Comparison of ENCODE assay signal across 8 mouse cellular contexts in genomic region chr10:128645111-128646011, GRCm38 (mm10). TPM values are rescaled to one million over a fixed set of nuclear protein-coding genes. Genes with fewer than 3 reads are reported as not detected.
DNase-seq lines count a peak whose midpoint lies in the region; ATAC-seq and TF ChIP-seq lines count a peak whose summit lies in the region.

Ikzf4 (minus strand) TSS chr10:128645991.

- peak within 1 kb of the TSS; percentile 50 for H3K4me3 ChIP-seq in spleen, adult 2 months (ENCODE audit: extremely low read depth, insufficient read depth, insufficient read length)
- H3K4me3 ChIP-seq in heart, embryonic 10.5 days = peak within 1 kb of the TSS; percentile 62
- H3K4me3 ChIP-seq in kidney, embryonic 16.5 days (ENCODE audit: low read length) = peak within 1 kb of the TSS; percentile 60
- H3K4me3 ChIP-seq in liver, embryonic 12.5 days = peak within 1 kb of the TSS; percentile 57
- H3K4me3 ChIP-seq in neural tube, embryonic 12.5 days = peak within 1 kb of the TSS; percentile 48

- no peak for DNase-seq in spleen, adult 2 months (ENCODE audit: low read depth in 1 of 2, low spot score in 2 of 2)
- no peak for DNase-seq in spleen, postnatal 36 days (ENCODE audit: low spot score in 2 of 2)
- peak; percentile 87 for DNase-seq in heart, embryonic 10.5 days (ENCODE audit: low spot score)
- peak; percentile 76 for DNase-seq in yolk sac, embryonic 10.5 days (ENCODE audit: low spot score)

- TF ChIP-seq CTCF in spleen, adult 2 months (IDR thresholded peaks at IDR 0.05; ENCODE audit: extremely low read depth, insufficient read depth, insufficient read length, insufficient replicate concordance) = no peak

- peaks cover 7% of the 10 kb centered on the region for H3K4me1 ChIP-seq in spleen, adult 2 months (ENCODE audit: control insufficient read depth, insufficient read depth, insufficient read length)
- H3K4me1 ChIP-seq in heart, embryonic 10.5 days = peaks cover 50% of the 10 kb centered on the region
- peaks cover 14% of the 10 kb centered on the region for H3K4me1 ChIP-seq in kidney, embryonic 16.5 days (ENCODE audit: insufficient read depth, low read length)
- H3K4me1 ChIP-seq in liver, embryonic 12.5 days = peaks cover 31% of the 10 kb centered on the region
- peaks cover 26% of the 10 kb centered on the region for H3K4me1 ChIP-seq in neural tube, embryonic 12.5 days

- TF ChIP-seq POLR2A in spleen, adult 2 months (IDR thresholded peaks at IDR 0.05; ENCODE audit: low read depth, low read length) = no peak

- no peaks in the 10 kb centered on the region for H3K36me3 ChIP-seq in spleen, adult 2 months (ENCODE audit: control insufficient read depth, insufficient read depth, low read length)
- H3K36me3 ChIP-seq in heart, embryonic 10.5 days = peaks cover 8% of the 10 kb centered on the region
- H3K36me3 ChIP-seq in kidney, embryonic 16.5 days (ENCODE audit: insufficient read depth, low read length) = 0 out of 2 replicates have a peak, but pooled peaks cover 4% of the 10 kb centered on the region
- H3K36me3 ChIP-seq in liver, embryonic 12.5 days = no peaks in the 10 kb centered on the region
- peaks cover 13% of the 10 kb centered on the region for H3K36me3 ChIP-seq in neural tube, embryonic 12.5 days

- 13% methylated on average over 36 of the region's 36 CpGs for WGBS in spleen, adult 2 months
- WGBS in heart, embryonic 10.5 days = 1% methylated on average over 35 of the region's 36 CpGs
- WGBS in kidney, embryonic 16.5 days = 3% methylated on average over 36 of the region's 36 CpGs
- 4% methylated on average over 36 of the region's 36 CpGs for WGBS in liver, embryonic 12.5 days (ENCODE audit: insufficient replicate concordance)
- WGBS in neural tube, embryonic 12.5 days = 3% methylated on average over 36 of the region's 36 CpGs

- no peak within 1 kb of the TSS for H3K27ac ChIP-seq in spleen, adult 2 months (ENCODE audit: insufficient read depth, low read length)
- peak within 1 kb of the TSS; percentile 81 for H3K27ac ChIP-seq in heart, embryonic 10.5 days
- peak within 1 kb of the TSS; percentile 32; the same call in 1 of the 2 replicates for H3K27ac ChIP-seq in kidney, embryonic 16.5 days (ENCODE audit: low read length)
- no peak within 1 kb of the TSS; the same call in 1 of the 2 replicates for H3K27ac ChIP-seq in liver, embryonic 12.5 days
- H3K27ac ChIP-seq in neural tube, embryonic 12.5 days = peak within 1 kb of the TSS; percentile 62

- peaks cover 4% of the 10 kb centered on the region; the same call in 1 of the 2 replicates for H3K27me3 ChIP-seq in spleen, adult 2 months (ENCODE audit: control insufficient read depth, insufficient read depth, low read length)
- H3K27me3 ChIP-seq in heart, embryonic 10.5 days (ENCODE audit: insufficient read depth, poor library complexity, severe bottlenecking) = peaks cover 16% of the 10 kb centered on the region
- H3K27me3 ChIP-seq in kidney, embryonic 16.5 days (ENCODE audit: insufficient read depth, low read length) = no peaks in the 10 kb centered on the region
- H3K27me3 ChIP-seq in liver, embryonic 12.5 days (replicated peaks) = peaks cover 70% of the 10 kb centered on the region
- H3K27me3 ChIP-seq in neural tube, embryonic 12.5 days (replicated peaks) = no peaks in the 10 kb centered on the region

- H3K9ac ChIP-seq in kidney, embryonic 16.5 days (replicated peaks; ENCODE audit: low read length) = peak within 1 kb of the TSS; percentile 70
- H3K9ac ChIP-seq in liver, embryonic 12.5 days = peak within 1 kb of the TSS; percentile 60
- peak within 1 kb of the TSS; percentile 71 for H3K9ac ChIP-seq in neural tube, embryonic 12.5 days

- H3K9me3 ChIP-seq in heart, embryonic 10.5 days = no peaks in the 10 kb centered on the region
- H3K9me3 ChIP-seq in kidney, embryonic 16.5 days (ENCODE audit: low read length) = no peaks in the 10 kb centered on the region
- no peaks in the 10 kb centered on the region for H3K9me3 ChIP-seq in liver, embryonic 12.5 days (replicated peaks)
- no peaks in the 10 kb centered on the region for H3K9me3 ChIP-seq in neural tube, embryonic 12.5 days

- peak within 1 kb of the TSS; percentile 94 for H3K4me2 ChIP-seq in kidney, embryonic 16.5 days (replicated peaks; ENCODE audit: low read depth, low read length)
- H3K4me2 ChIP-seq in liver, embryonic 12.5 days = peak within 1 kb of the TSS; percentile 78
- H3K4me2 ChIP-seq in neural tube, embryonic 12.5 days (replicated peaks) = peak within 1 kb of the TSS; percentile 74

- peak; percentile 58 for ATAC-seq in common myeloid progenitor, adult 5-6 weeks (replicated peaks; ENCODE audit: low read depth, poor library complexity, severe bottlenecking)
- ATAC-seq in kidney, embryonic 16.5 days (ENCODE audit: low FRiP score, low TSS enrichment) = peak; percentile 78
- peak; percentile 73 for ATAC-seq in liver, embryonic 12.5 days
- peak; percentile 86 for ATAC-seq in neural tube, embryonic 12.5 days (ENCODE audit: low FRiP score, low read depth)

RNA-seq across cellular contexts. Expression of gene Ikzf4, which starts in this region (rescaled TPM):
- polyA plus RNA-seq in spleen, adult 2 months (2012; rRNA removed) = 1.1 and 1.7 TPM in 2 replicates
- not detected in 2 replicates for total RNA-seq in common myeloid progenitor, adult 5-6 weeks (2017)
- 2.3 and 2.7 TPM in 2 replicates for polyA plus RNA-seq in heart, embryonic 10.5 days (2016; fragmentation: Nextera tagmentation; extraction: Ambion mirVana)
- polyA plus RNA-seq in kidney, embryonic 16.5 days (2015; fragmentation: Nextera tagmentation; extraction: Ambion mirVana) = 1.4 and 2.0 TPM in 2 replicates
- polyA plus RNA-seq in liver, embryonic 12.5 days (2016; fragmentation: Nextera tagmentation; extraction: Ambion mirVana) = 0.41 and 0.42 TPM in 2 replicates
- polyA plus RNA-seq in neural tube, embryonic 12.5 days (2016; fragmentation: Nextera tagmentation; extraction: Ambion mirVana) = 7.9 and 8.3 TPM in 2 replicates

Comparison
In these comparisons a context has a peak if more than half of its experiments do, and no peak if none do; other contexts are left out.
1. Peak in ATAC-seq in common myeloid progenitor, adult 5-6 weeks; RNA of the gene not detected or under 1 TPM.
2. Peak in ATAC-seq, H3K4me3 ChIP-seq, H3K9ac ChIP-seq and H3K4me2 ChIP-seq in liver, embryonic 12.5 days; RNA of the gene not detected or under 1 TPM.
3. DNase-seq: peak in heart, embryonic 10.5 days (single experiment) and yolk sac, embryonic 10.5 days (single experiment); none in spleen, adult 2 months (0 of 2) and spleen, postnatal 36 days (0 of 2).
4. H3K27ac ChIP-seq: peak in heart, embryonic 10.5 days (single experiment), kidney, embryonic 16.5 days (single experiment) and neural tube, embryonic 12.5 days (single experiment); none in spleen, adult 2 months (single experiment) and liver, embryonic 12.5 days (single experiment).
5. Peak in every context shown above with its lines, with median percentiles within 50 percentile points of each other: H3K4me3 ChIP-seq, ATAC-seq, H3K4me2 ChIP-seq and H3K9ac ChIP-seq.